Mouse (Mus musculus): Measurements from ENCODE around the gene Ksr1.

The Ksr1 gene

DNA sequence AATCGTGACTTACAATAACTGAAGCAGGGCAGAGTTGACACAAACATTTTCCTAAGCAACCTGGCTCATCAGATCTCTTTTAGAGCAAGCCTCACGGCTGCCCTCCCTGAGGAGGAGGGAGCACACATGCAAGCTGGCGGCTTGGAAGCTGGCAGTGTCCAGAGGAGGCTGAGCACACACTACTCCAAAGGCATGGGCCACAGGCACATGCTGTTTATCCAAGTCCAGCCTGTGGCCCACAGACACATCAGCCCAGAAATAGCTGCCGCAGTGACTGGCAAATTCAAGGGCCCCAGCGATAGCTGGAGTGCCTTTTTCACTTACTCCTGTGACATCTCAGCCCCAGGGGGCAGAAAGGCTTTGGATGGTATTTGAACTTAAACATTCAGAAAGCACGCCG, 82.6 kb downstream of the Ksr1 start:
- no peak for DNase-seq

DNA sequence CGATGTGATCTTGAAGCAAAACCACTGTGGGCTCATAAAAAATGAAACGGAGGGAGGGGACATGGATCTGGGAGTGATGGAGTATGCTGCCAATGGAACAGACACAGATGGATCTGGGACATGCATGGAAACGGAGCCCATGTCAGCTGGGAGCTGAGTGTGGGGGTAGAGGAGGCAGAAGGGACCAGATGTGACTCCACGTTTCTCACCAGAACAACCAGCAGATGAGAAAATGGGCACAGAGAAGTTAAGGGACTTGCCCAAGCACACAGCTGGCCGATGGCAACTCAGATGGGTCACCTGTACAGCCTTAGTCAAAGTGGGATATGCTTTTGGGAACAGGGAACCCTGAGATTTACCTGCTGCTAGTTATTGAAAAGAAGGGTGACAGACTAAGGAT, 83.3 kb downstream of the Ksr1 start:
- no peak for DNase-seq

DNA sequence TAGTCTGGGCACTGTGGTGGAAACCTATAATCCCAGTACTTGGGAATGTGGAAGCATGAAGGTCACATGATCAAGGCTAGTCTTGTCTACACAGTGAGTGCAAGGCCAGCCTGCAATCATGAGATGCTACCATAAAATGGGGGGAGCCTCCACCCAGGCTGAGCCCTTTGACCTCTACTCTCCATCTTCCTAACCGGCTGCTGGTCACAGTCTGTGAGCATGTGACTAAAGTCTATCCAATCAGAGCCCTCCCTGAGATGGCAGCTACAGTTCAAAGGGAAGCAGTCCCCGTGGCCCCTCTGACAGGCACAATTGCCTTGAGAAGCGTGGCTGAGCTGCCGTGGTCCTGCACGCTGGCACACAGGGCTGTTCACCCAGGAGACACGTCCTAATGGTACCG, 84.4 kb downstream of the Ksr1 start:
- DNase-seq = no peak

DNA sequence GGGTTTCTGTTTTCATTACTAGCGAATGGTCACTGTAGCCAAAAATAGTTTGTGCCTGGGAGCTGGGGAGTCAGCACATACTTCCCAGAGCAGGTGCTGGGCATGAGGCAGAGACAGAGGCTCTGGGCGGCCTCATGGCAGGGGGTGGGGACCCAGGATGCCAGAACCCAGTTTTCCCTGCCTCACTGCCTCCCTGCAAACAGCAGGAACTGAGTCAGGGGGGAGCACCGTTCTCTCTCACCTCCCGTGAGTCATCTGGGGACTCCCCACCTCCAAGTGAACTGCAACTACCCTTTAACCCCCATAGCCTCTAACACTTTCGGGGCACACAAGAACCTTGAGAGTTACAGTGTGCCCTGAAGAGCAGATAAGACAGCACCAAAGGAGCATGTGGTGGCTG, 86.4 kb downstream of the Ksr1 start:
- no peak for DNase-seq

DNA sequence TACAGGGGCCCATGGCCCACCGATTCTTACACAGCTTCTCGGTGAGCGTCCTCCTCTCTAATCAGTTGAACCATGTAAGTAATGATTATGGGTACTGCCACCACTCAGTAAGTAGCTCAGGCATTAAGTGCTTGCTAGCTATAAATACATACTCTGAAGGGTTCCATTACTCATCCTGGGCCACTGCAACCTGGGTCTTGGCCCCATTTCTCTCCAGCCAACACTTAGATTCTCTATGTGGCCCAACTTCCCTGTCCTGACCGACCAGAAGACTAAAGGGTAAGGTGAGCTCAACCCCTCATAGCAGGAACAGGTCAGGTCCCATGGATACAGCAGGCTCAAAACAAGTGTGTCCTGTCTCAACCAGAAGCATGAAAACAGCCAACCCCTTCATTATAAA, 87.1 kb downstream of the Ksr1 start:
- DNase-seq = no peak

DNA sequence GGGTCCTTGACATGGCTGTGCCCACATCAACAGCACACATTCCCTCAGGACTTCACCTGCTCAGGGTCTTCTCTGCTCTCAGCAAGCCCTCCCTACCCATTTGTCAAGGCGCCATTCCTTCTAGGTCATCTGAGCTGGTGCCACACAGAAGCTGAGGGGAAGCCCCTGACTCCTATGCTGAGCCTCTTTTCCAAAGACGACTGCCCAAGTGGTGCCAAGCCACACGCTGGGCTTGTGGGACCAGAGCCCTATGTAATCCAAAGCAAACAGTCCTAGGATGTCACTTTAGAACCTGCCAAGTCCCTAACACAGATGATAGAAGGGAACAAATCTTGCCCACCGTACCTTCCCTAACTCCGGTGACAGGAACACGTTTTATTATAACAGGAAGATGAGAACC, 87.6 kb downstream of the Ksr1 start:
- DNase-seq = no peak

DNA sequence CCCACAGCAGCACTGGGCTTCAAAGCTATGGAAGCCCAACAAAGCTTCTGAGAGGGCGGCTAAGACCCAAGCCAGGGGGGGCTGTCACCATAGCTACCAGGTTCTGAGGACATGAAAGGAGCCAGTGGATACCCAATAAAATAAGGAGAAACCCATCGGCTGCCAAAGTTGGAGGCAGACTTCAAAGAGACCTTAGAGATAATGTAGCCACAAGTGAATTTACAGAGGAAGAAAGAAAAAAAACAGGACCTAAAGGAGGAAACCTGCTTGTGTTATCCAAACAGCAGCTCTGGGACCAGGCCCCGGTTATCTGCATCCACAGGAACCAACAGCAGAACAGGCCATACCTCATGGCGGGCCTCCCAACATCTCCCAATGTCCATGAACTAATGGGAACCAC, 88.4 kb downstream of the Ksr1 start:
- DNase-seq = no peak

DNA sequence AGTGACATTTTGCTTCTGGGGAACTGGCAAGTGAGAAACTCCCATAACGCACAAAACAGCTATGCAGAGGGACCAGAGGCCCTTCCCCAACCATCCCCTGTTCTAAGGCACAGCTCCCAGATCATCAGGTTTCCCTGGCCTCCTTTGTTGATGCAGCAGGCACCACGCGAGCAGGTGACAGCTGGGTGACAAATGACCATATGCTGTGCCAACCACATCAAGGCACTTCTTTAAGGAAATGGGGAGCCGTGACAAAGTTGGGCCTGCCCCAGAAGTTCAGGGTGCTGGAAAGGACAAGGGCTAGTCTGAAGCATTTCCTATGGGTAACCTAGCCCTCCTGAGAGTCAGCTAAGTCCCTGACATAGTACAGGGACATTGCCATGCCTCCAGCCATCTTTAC, 89.3 kb downstream of the Ksr1 start:
- DNase-seq = no peak

DNA sequence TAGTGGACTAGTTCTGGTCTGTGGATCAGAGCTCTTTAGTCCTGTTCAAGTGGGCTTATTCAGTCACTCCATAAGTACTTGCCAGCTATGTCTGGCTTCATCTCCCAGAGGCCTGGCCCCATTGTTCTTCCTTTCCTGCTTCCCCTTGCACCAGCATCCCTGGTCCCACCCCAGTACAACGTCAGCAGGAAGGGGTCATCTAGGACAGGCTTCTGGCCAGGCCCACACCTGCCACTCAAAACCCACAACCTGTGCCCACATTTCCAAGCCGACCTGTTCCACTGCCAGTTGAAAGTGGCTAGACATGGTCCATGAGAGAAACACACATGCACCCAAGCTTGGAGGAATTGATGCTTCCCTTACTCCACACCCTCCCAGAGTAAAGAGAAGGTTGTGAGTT, 90.2 kb downstream of the Ksr1 start:
- no peak for DNase-seq

DNA sequence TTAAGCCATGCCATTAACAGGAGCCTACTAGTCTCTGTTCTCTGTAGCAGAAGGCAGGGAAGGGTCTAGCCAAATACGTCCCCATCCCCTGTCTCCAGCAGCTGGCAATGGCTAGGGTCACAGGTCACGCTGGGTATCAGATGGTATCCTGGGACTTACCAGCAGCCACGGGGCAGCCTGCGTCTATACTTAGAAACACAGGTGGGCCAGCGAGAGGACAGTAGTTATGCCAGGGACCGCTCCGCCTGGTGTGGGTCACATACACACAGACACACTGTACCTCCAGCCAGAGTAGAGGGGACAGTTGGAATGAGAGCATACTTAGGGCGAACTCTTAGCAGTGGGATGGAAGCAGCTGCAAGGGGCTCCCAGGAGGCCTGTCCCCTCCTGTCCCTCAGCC, 91.0 kb downstream of the Ksr1 start:
- DNase-seq = no peak

DNA sequence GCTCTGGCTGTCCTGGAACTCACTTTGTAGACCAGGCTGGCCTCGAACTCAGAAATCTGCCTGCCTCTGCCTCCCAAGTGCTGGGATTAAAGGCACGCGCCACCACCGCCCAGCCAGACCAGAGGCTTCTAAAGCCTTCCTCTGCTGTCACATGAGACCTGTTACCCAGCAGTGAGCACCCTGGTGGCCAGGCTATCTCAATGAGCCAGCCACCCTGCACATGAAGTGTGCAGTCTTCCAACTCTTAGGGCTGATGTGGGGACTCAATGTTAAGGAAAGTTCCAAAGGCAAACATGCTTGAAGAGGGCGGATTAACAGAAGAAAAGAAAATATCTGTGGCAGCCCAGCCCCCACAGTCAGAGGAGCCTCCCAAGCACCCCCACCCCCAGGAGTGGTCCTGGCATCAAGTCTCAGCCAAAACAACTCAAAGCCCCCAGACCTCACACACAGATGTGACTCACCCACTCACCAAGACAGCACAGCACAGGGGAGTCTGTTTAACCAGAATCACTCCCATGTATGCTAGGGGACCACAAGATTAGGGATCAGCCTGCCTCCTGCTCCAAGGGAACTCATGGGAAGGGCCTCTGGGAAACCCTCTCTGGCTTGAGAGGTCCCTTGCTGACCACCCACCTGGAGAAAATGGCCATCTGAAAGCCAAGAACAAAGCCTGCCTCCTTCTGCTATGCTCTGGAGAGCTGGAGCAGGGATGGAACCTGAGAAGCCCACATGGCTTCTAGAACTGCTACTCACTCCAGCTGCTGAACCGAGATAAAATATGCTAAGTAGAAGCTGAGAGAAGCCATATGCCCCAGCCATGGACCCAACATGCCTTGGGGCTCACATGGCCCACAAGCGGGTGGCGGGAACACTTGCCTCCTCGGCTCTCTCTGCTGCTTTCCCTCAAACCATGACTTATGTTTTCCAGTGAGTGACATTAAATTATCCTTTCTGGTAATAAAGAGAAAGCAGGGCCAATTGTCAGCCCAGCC, 91.8 kb downstream of the Ksr1 start:
- no peak for DNase-seq

DNA sequence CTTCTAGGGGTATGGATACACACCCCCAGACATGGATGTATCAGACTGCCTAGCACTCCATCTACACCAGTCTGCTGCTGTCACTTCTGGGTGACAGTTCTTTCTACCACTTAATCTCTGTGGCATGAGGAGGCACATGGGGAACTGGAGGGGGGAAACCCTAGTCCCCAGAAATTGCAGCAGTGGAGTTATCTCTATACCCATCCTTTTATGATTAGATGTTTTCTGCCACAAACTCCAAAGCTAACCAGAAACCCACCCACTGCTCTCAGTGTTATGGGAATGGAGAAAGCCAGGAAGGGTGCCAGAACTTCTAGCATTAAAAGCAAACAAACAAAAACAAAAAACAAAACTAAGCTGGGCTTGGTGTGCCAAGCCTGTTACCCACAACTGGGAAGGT, 92.8 kb downstream of the Ksr1 start:
- no peak for DNase-seq

DNA sequence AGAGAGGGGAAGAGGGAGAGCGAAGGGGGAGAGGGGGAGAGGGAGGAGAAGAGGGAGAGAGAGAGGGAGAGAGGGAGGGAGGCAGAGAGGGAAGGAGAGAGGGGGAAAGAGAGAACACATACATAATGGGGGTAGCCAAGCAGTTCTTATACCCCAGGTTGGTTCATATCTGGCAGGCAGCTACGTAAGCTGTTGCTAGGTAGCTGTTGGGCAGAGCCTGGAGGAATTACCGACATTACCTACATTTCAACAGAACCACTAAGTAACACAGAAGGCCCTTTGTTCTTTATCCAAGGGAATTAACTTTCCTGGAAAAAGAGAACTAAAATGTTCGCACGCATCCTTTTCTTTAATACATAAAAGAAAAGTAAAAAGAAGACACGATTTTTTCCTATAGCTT, 93.4 kb downstream of the Ksr1 start:
- DNase-seq = no peak

DNA sequence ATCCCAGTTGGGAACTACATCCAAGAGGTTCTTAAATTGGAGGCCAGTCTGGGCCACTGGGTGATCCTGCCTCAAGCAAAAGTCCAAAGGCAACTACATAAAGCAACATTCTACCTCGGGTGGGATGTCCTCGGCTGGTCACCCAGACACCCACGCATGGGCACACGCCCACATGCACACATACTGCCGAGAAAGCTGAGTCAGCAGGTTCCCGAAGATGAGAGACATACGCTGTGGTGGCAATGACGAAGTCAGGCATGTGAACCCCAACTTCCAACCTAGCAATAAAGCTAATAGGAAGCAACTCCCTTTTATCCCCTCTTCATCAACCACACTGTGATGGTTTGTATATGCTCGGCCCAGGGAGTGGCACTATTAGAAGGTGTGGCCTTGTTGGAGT, 94.7 kb downstream of the Ksr1 start:
- DNase-seq = no peak

DNA sequence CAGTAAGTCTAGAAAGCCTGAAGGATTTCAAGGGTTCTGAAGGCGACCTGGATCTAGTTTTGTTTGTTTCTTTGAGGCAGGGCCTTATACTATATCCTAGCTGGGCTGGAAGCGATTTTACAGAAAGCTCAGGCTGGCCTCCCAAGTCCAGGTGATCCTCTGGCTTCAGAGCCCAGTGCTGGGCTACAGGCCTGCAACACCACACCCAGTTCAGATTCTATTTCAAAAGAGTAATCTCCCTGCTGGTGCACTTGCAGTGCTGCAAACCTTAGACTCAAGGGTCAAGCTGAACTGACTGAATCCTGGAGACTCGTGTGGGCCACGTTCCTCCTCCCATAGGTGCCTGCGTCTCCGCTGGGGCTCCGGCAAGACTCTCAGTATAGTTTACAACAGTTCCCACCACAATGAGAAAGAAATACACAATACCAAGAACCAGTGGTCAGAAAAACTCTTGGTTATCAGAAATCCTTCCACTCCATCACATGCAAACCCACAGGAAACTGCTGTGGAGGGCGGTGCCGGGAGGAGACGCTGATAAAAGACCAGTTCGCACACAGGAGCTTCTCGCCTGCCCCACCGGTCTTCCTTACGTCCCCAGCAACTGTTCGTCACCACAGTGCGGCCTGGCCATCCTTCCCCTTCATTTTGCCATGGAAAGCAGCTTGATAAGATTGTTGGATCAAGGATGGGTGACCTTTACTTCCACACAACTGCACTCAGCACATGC, 95.3 kb downstream of the Ksr1 start:
- no peak for DNase-seq

DNA sequence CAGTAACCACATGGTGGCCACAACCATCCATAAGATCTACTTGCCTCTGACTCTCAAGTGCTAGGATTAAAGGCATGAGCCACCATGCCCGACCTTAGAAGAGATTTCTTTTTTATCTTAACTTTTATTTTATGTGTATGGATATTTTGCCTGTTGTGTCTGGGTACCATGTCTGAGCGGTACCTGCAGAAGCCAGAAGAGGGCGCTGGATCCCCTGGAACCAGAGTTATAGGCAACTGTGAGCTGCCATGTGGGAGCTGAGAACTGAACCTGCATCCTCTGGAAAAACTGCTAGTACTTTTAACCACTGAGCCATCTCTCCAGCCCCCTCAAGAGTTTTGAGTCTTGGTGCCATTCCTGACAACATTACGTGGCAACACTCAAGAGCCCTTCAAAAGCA, 97.3 kb downstream of the Ksr1 start:
- DNase-seq = no peak

DNA sequence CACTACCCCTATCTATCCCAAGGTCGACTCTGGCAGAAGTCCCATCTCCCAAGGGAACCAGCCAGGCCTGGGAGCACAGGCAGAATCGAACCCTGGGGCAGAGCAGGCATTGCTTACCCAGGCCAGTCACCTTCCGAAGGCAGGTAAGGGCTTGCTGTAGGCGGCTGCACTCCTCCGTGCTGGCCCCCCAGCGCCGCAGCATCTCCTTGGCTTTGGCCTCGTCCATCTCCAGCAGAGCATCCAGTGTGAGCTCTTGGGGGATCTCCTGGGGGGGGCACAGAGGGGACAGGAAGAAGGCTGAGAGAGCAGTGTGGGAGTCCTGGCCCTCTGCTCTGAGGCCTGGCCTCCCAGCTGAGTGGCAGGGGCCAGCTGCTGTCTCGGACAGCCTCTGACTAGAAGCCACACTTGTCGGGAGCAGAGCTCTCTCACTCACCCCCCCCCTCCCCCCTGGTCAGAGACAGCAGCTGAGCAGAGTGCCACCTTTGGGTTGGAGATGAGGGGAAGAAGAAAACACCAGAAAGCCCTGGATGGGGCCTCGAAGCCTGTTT, 99.0 kb downstream of the Ksr1 start:
- DNase-seq = no peak

DNA sequence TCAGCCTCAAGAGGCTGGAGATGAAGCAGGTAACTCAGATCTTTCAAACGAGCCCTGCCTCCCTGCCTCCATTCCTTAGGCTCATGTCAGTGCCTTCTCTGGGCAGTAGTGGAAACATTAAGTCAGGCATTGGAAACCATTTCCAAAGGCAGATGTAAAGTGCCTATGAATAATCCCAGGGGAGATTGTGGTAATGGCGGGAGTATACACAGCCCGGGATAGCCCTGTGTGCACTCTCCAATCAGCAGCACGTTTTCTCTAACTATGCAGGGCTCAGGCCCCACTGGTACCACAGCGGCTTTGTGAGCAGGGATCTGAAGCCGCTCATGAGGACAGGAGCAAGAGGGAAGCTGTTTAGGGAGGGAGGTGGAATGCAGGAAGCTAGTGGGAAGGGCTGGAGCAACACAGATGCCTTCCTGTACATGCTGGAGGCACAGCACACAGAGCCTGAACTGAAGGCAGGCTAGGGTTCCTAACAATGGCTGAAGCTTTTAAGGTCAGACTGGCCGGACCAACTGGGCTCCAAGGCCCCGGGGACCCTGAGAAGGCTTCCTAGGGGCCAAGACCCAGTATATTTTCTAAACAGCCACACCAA, 99.5 kb downstream of the Ksr1 start:
- no peak for DNase-seq

DNA sequence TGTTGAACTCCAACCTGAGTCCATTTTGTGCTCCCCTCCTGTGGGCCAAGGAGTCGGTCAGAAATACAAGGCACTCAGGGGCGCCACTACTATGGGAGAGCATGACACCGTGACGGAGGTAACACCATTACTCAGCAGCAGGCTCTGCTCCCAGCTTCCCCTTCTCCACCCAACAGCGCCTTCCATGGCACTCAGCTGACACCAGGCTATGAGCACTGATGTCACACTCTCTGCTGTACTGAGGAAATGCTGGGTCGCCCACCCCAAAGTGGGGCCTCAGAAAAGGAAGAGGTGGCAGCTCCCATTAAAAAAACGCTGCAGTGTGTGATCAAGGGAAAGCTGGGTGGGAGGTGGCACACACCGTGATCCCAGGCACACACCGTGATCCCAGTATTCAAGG, 101.0 kb downstream of the Ksr1 start:
- no peak for DNase-seq

DNA sequence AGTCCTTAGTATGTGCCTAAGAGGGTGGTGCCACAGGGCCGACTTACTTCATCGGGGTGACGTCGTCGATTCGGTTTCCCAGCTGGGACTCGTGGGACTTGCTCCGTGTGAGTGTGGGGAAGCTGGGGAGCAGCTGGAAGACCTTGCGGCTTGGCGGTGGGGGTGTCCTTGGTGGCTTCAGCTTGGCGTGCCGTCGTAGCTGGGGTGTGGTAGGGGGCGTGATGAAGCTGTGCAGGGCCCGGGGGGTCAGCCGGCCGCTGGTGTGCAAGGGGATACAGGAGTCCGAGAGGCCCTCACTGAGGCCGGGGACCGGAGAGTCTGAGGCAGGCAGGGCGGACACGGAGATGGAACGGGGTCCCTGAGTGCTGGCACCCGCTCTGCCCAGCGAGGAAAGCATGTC, 101.4 kb downstream of the Ksr1 start:
- DNase-seq = no peak

DNA sequence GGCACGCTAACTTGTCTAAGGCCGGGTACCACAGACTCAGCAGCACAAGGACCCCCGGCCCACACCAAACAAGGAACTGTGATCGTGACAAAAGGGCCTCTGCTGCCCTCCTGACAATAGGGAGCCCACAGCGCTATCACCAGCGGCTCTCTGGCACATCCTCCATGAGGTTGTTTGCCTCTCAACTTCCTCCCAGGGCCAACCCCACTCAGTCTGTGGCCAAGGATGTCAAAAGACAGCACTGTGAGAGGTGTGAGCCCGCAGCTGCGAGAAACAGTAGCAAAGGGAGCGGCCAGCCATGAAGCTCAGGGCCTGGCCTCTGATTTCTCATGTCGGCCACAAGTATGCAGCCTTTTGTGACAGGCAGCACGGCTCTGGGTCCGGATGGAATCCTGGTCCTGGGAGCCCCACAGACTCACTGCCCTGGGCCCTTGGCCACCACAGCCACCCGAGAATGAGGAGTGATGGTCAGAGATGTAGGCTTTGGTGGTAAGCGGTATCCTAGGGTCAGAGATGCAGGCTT, 104.2 kb downstream of the Ksr1 start:
- DNase-seq = no peak

DNA sequence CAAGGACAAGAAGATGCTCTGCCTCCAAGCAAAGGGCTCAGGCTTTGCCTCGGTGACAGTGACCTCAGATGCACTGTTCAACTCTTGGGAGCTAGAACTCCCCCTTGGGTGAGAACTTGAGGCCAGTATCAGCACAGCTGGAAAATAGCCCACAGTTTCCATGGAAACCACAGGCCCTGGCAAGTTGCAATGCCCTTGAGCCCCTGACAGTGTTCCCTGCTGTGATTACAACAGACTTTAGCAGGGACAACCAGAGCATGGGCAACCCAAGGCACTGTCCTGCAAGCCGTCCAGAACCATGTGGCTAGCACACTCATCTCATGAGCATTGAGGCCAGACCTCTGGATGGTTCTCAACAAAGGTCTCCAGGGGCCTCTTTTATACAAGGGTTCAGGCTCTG, 106.7 kb downstream of the Ksr1 start:
- no peak for DNase-seq

DNA sequence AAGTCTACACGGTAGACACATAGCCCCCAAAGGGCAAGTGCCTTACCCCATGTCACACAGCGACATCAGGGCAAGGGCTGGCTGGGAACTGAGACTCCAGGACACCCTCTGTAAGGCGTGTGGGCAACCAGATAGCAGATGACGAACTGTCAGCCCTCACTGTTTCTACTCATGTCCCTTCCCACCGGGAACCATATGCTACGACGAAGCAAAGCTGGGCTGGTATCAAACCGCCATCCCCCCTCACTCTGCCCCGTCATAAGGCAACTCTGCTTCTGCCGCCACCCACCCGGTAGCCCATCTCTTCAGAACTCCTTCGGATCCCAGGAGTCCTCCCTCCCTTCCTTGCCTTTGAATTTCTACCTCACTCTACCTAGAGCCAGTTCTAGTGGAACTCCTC, 108.7 kb downstream of the Ksr1 start:
- DNase-seq = no peak

DNA sequence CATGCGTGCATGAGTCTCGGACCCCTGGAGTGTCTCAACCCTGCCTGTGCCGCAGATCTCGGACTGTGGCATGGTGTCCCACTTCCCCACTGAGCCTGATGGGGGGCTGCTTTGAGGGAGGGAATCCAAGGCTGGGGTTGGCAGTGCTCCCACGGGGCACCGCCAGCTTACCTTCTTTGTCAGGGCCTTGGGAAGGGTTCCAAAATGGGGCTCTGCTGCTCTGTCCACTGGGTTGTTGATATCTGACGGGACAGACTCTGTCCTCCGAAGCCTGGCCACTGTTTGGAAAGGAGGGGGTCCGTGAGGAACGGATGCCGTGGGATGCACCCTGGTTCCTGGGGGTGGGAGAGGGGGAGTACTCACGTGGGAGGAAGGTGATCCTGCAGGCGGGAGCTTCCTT, 109.9 kb downstream of the Ksr1 start:
- no peak for DNase-seq

All from cerebellum, adult 8-10 months (tissue).